8 mouse cellular contexts compared by ENCODE assay signal in the genomic region with DNA sequence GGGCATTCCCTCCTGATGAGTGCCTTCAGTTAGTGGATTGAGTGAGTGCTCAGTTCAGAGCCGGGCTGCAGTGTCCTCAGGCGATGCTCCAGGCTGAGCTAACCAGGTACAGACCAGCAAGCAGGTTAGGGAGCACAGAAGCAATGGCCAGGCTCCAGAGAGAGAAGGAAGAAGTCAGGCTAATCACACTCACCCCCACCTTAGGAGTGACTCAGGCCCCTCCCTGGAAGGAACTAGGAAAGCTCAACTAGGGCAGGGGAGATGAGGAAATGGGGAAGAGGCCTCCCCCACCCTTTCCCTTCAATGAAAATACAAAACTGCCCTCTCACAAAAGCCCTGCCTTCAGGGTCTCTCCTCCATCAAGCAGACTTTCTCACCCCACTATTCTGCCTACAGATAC. TPM values are rescaled to one million over a fixed set of nuclear protein-coding genes. Genes with fewer than 3 reads are reported as not detected.
DNase-seq lines count a peak whose midpoint lies in the region; ATAC-seq lines count a peak whose summit lies in the region.

No protein-coding gene starts in this region.

- peak overlapping the region; percentile 97 for H3K9ac ChIP-seq in heart, embryonic 13.5 days
- peak overlapping the region; percentile 95 for H3K9ac ChIP-seq in intestine, embryonic 15.5 days
- peak overlapping the region; percentile 91 for H3K9ac ChIP-seq in midbrain, embryonic 16.5 days (ENCODE audit: low read depth, low read length)

- peak overlapping the region; percentile 94 for H3K27ac ChIP-seq in heart, embryonic 13.5 days (replicated peaks)
- H3K27ac ChIP-seq in embryonic facial prominence, embryonic 10.5 days (replicated peaks): 0 out of 2 replicates have a peak overlapping the region, but pooled peaks have one; percentile 16
- H3K27ac ChIP-seq in intestine, embryonic 15.5 days: 0 out of 2 replicates have a peak overlapping the region, but pooled peaks have one; percentile 87
- no peak overlapping the region for H3K27ac ChIP-seq in midbrain, embryonic 16.5 days (ENCODE audit: low read length)

- peaks cover 46% of the 10 kb centered on the region for H3K4me1 ChIP-seq in heart, embryonic 13.5 days
- peaks cover 40% of the 10 kb centered on the region for H3K4me1 ChIP-seq in embryonic facial prominence, embryonic 10.5 days
- peaks cover 22% of the 10 kb centered on the region for H3K4me1 ChIP-seq in intestine, embryonic 15.5 days (replicated peaks)
- peaks cover 30% of the 10 kb centered on the region for H3K4me1 ChIP-seq in midbrain, embryonic 16.5 days (ENCODE audit: control insufficient read depth, insufficient read depth, low read length)

- no peak for ATAC-seq in heart, embryonic 13.5 days (ENCODE audit: extremely low read depth, insufficient number of reproducible peaks, low FRiP score, low TSS enrichment)
- no peak for ATAC-seq in intestine, embryonic 15.5 days
- no peak for ATAC-seq in midbrain, embryonic 16.5 days

- peaks cover 35% of the 10 kb centered on the region for H3K36me3 ChIP-seq in heart, embryonic 13.5 days
- peaks cover 40% of the 10 kb centered on the region for H3K36me3 ChIP-seq in embryonic facial prominence, embryonic 10.5 days (replicated peaks)
- H3K36me3 ChIP-seq in intestine, embryonic 15.5 days: peaks cover 10% of the 10 kb centered on the region; the same call in 1 of the 2 replicates
- peaks cover 12% of the 10 kb centered on the region; the same call in 1 of the 2 replicates for H3K36me3 ChIP-seq in midbrain, embryonic 16.5 days (ENCODE audit: control insufficient read depth, insufficient read depth, low read length)

- DNase-seq in heart, adult 9 months (ENCODE audit: low spot score in 2 of 2): no peak
- no peak for DNase-seq in embryonic facial prominence, embryonic 10.5 days (ENCODE audit: low spot score)
- DNase-seq in layer of hippocampus, postnatal 36 days: no peak
- no peak for DNase-seq in adrenal gland, postnatal 36 days
- DNase-seq in layer of hippocampus, adult 9-10 months (ENCODE audit: low spot score): no peak

- H3K4me3 ChIP-seq in heart, embryonic 13.5 days: peak overlapping the region; percentile 97
- H3K4me3 ChIP-seq in embryonic facial prominence, embryonic 10.5 days: peak overlapping the region; percentile 74
- H3K4me3 ChIP-seq in intestine, embryonic 15.5 days (replicated peaks): peak overlapping the region; percentile 90
- peak overlapping the region; percentile 91 for H3K4me3 ChIP-seq in midbrain, embryonic 16.5 days (ENCODE audit: low read depth, low read length)

- WGBS in heart, embryonic 13.5 days: 53% methylated on average over 2 of the region's 2 CpGs
- 63% methylated on average over 2 of the region's 2 CpGs for WGBS in embryonic facial prominence, embryonic 10.5 days
- 57% methylated on average over 2 of the region's 2 CpGs for WGBS in intestine, embryonic 15.5 days
- WGBS in midbrain, embryonic 16.5 days: 58% methylated on average over 2 of the region's 2 CpGs

- peak overlapping the region; percentile 98 for H3K4me2 ChIP-seq in heart, embryonic 13.5 days
- peak overlapping the region; percentile 93 for H3K4me2 ChIP-seq in intestine, embryonic 15.5 days (replicated peaks)
- peak overlapping the region; percentile 99 for H3K4me2 ChIP-seq in midbrain, embryonic 16.5 days (ENCODE audit: low read length)

- no peaks in the 10 kb centered on the region for H3K27me3 ChIP-seq in heart, embryonic 13.5 days (replicated peaks)
- H3K27me3 ChIP-seq in embryonic facial prominence, embryonic 10.5 days (replicated peaks; ENCODE audit: low read depth, poor library complexity, severe bottlenecking): no peaks in the 10 kb centered on the region; the same call in 1 of the 2 replicates
- no peaks in the 10 kb centered on the region for H3K27me3 ChIP-seq in intestine, embryonic 15.5 days (replicated peaks)
- no peaks in the 10 kb centered on the region for H3K27me3 ChIP-seq in midbrain, embryonic 16.5 days (ENCODE audit: control insufficient read depth, insufficient read depth, low read depth, low read length)

- no peaks in the 10 kb centered on the region for H3K9me3 ChIP-seq in heart, embryonic 13.5 days
- H3K9me3 ChIP-seq in embryonic facial prominence, embryonic 10.5 days: no peaks in the 10 kb centered on the region
- no peaks in the 10 kb centered on the region for H3K9me3 ChIP-seq in intestine, embryonic 15.5 days
- no peaks in the 10 kb centered on the region for H3K9me3 ChIP-seq in midbrain, embryonic 16.5 days (replicated peaks; ENCODE audit: control insufficient read depth, low read length, poor library complexity, severe bottlenecking)

RNA-seq across cellular contexts. Expression of a gene that starts 1.7 kb away (rescaled TPM):
- polyA plus RNA-seq in heart, embryonic 13.5 days (2015; fragmentation: Nextera tagmentation; extraction: Ambion mirVana): 18.0 and 18.2 TPM in 2 replicates
- polyA plus RNA-seq in embryonic facial prominence, embryonic 10.5 days (2016; fragmentation: Nextera tagmentation; extraction: Ambion mirVana): 31.3 and 34.4 TPM in 2 replicates
- 23.2 and 23.6 TPM in 2 replicates for polyA plus RNA-seq in intestine, embryonic 15.5 days (2015; fragmentation: Nextera tagmentation; extraction: Ambion mirVana)
- polyA plus RNA-seq in midbrain, embryonic 16.5 days (2015; fragmentation: Nextera tagmentation; extraction: Ambion mirVana): 30.7 and 31.2 TPM in 2 replicates
- total RNA-seq in layer of hippocampus, postnatal 36 days (2021): 100 to 1,000 TPM; 107 to 108 TPM
- 10 to 100 TPM; 40.7 to 48.4 TPM for total RNA-seq in adrenal gland, postnatal 36 days (2021)

RNA-seq across cellular contexts. Expression of a gene that starts 2.1 kb away (rescaled TPM):
- polyA plus RNA-seq in heart, embryonic 13.5 days (2015; fragmentation: Nextera tagmentation; extraction: Ambion mirVana): 17.0 and 24.9 TPM in 2 replicates
- polyA plus RNA-seq in embryonic facial prominence, embryonic 10.5 days (2016; fragmentation: Nextera tagmentation; extraction: Ambion mirVana): 9.3 and 10.7 TPM in 2 replicates
- 15.4 and 21.1 TPM in 2 replicates for polyA plus RNA-seq in intestine, embryonic 15.5 days (2015; fragmentation: Nextera tagmentation; extraction: Ambion mirVana)
- 2.8 and 4.8 TPM in 2 replicates for polyA plus RNA-seq in midbrain, embryonic 16.5 days (2015; fragmentation: Nextera tagmentation; extraction: Ambion mirVana)
- 1 to 10 TPM in 1 of 2 experiments, not detected in 1; 1.1 TPM for total RNA-seq in layer of hippocampus, postnatal 36 days (2021)
- total RNA-seq in adrenal gland, postnatal 36 days (2021): 1 to 10 TPM; 1.9 to 2.7 TPM

RNA-seq across cellular contexts. Expression of a gene that starts 10.8 kb away (rescaled TPM):
- polyA plus RNA-seq in heart, embryonic 13.5 days (2015; fragmentation: Nextera tagmentation; extraction: Ambion mirVana): 42.1 TPM in 2 replicates
- 89.9 and 93.4 TPM in 2 replicates for polyA plus RNA-seq in embryonic facial prominence, embryonic 10.5 days (2016; fragmentation: Nextera tagmentation; extraction: Ambion mirVana)
- polyA plus RNA-seq in intestine, embryonic 15.5 days (2015; fragmentation: Nextera tagmentation; extraction: Ambion mirVana): 43.4 and 46.7 TPM in 2 replicates
- polyA plus RNA-seq in midbrain, embryonic 16.5 days (2015; fragmentation: Nextera tagmentation; extraction: Ambion mirVana): 76.1 and 85.7 TPM in 2 replicates
- total RNA-seq in layer of hippocampus, postnatal 36 days (2021): 10 to 100 TPM; 93.9 to 95.1 TPM
- total RNA-seq in adrenal gland, postnatal 36 days (2021): 10 to 100 TPM; 59.3 to 61.0 TPM

RNA-seq across cellular contexts. Expression of a gene that starts 26.3 kb away (rescaled TPM):
- polyA plus RNA-seq in heart, embryonic 13.5 days (2015; fragmentation: Nextera tagmentation; extraction: Ambion mirVana): 21.4 and 24.1 TPM in 2 replicates
- polyA plus RNA-seq in embryonic facial prominence, embryonic 10.5 days (2016; fragmentation: Nextera tagmentation; extraction: Ambion mirVana): 73.5 and 75.8 TPM in 2 replicates
- polyA plus RNA-seq in intestine, embryonic 15.5 days (2015; fragmentation: Nextera tagmentation; extraction: Ambion mirVana): 24.7 and 27.5 TPM in 2 replicates
- 48.7 and 54.9 TPM in 2 replicates for polyA plus RNA-seq in midbrain, embryonic 16.5 days (2015; fragmentation: Nextera tagmentation; extraction: Ambion mirVana)
- total RNA-seq in layer of hippocampus, postnatal 36 days (2021): 10 to 100 TPM; 21.0 TPM
- total RNA-seq in adrenal gland, postnatal 36 days (2021): 10 to 100 TPM; 10.1 to 11.9 TPM

RNA-seq across cellular contexts. Expression of a gene that starts 26.3 kb away (rescaled TPM):
- 23.1 and 23.2 TPM in 2 replicates for polyA plus RNA-seq in heart, embryonic 13.5 days (2015; fragmentation: Nextera tagmentation; extraction: Ambion mirVana)
- 27.3 and 30.0 TPM in 2 replicates for polyA plus RNA-seq in embryonic facial prominence, embryonic 10.5 days (2016; fragmentation: Nextera tagmentation; extraction: Ambion mirVana)
- polyA plus RNA-seq in intestine, embryonic 15.5 days (2015; fragmentation: Nextera tagmentation; extraction: Ambion mirVana): 13.8 and 16.0 TPM in 2 replicates
- polyA plus RNA-seq in midbrain, embryonic 16.5 days (2015; fragmentation: Nextera tagmentation; extraction: Ambion mirVana): 14.3 and 15.5 TPM in 2 replicates
- total RNA-seq in layer of hippocampus, postnatal 36 days (2021): 1 to 10 TPM; 5.2 to 5.4 TPM
- total RNA-seq in adrenal gland, postnatal 36 days (2021): 1 to 10 TPM; 5.6 to 7.9 TPM
